Mouse (Mus musculus) T-cell, adult 66 days (primary cell): ENCODE results near the gene Pecr. TPM values are rescaled to one million over a fixed set of nuclear protein-coding genes. Genes with fewer than 3 reads are reported as not detected.

ENCODE experiments used
- total RNA-seq, 2 experiments: library from RNA; stranded (reverse); gene quantifications; 3 replicates in 1 of 2; 4 replicates in 1 of 2; pipeline ENCODE4 v1.2.4; 2023

Pecr gene
- total RNA-seq: 1 to 10 TPM; 2.7 to 4.2 TPM

DNA sequence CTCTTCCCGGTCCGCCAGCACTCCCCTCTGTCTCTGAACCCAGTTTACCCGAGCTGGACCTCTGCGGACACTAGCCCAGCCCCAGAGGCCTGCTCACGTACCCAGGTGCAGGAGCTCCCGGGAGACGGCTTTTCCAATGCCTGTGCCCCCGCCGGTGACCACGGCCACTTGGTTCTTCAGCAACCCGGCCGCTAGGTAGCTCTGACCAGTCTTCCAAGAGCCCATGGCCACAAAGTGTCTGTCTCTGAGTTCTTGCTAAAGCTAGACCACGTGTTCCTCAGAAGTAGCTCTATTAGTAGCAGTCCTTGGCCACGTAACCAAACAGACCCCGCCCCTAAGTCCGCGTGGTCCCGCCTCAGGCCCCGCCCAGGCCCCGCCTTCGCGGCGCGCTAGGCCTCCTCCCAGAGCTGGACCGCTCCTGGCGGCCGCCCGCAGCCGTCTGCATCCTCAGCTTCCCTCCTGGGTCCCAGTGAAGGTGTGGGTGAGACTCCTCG is at the start of gene Pecr, which contains the start of gene Tmem169:
Gene Pecr, minus strand, starts transcription at position 323 of the 494 bp plus-strand sequence.
Gene Tmem169, plus strand, starts transcription at position 378 of the 494 bp plus-strand sequence.

GRCm38 (mm10) chr1:72307317-72307798 is 23.2 kb upstream of the Pecr start, which contains the start of gene Xrcc5:
TSS of gene Xrcc5 (plus strand) at chr1:72307421.

GRCm38 (mm10) chr1:72211701-72212699 is 72.1 kb downstream of the Pecr start, which contains the start of gene Mreg:
TSS of gene Mreg (minus strand) at chr1:72212307.

Other genes with a start within 250 kb of the Pecr start
- not detected for gene Mreg, start 72.0 kb downstream of the Pecr start, total RNA-seq
- gene Tmem169, start 55 bp upstream of the Pecr start, total RNA-seq: not detected
- gene Xrcc5, start 23.1 kb upstream of the Pecr start, total RNA-seq: 10 to 100 TPM; 23.7 to 26.0 TPM